Mouse (Mus musculus) heart, embryonic 14.5 days (tissue): ENCODE data around the gene Pofut2. TPM values are rescaled to one million over a fixed set of nuclear protein-coding genes. Genes with fewer than 3 reads are reported as not detected.

Source experiments
- ATAC-seq: fragments of 200-750 bp; cut with Nextera tagmentation; 2 replicates; pipeline ENCODE4 v1.8.0; 2017; ENCODE audit warnings: low read depth, moderate TSS enrichment; ENCODE audit not compliant: insufficient number of reproducible peaks, insufficient read depth, low FRiP score
- H3K27ac ChIP-seq, 2 experiments: fragments of 200-500 bp in 1 of 2; fragments of 300-500 bp in 1 of 2; sonication (generic) in 1 of 2; replicated peaks in 1 of 2; 2 replicates each; pipeline ENCODE4 v1.5.1; 2012 to 2014; ENCODE audit warnings: low read depth in 2 of 2, low read length in 2 of 2, control low read depth in 1 of 2, mild to moderate bottlenecking in 1 of 2, mixed read lengths in 1 of 2; ENCODE audit not compliant: control insufficient read depth in 1 of 2, insufficient read depth in 1 of 2
- H3K27me3 ChIP-seq: fragments of 300-500 bp; sonication (generic); 2 replicates; pipeline ENCODE4 v1.6.1; 2014; ENCODE audit warnings: mild to moderate bottlenecking, low read length, control low read depth; ENCODE audit not compliant: control insufficient read depth, insufficient read depth
- H3K36me3 ChIP-seq: fragments of 300-500 bp; sonication (generic); 2 replicates; pipeline ENCODE4 v1.6.1; 2014; ENCODE audit warnings: mild to moderate bottlenecking, control low read depth, low read length, mixed read lengths; ENCODE audit not compliant: control insufficient read depth, insufficient read depth
- H3K4me1 ChIP-seq, 2 experiments: fragments of 200-500 bp in 1 of 2; fragments of 300-500 bp in 1 of 2; sonication (generic) in 1 of 2; 2 replicates each; pipeline ENCODE4 v1.6.1; 2012 to 2014; ENCODE audit warnings: low read length in 2 of 2, control low read depth in 1 of 2, mixed read lengths in 1 of 2; ENCODE audit not compliant: control insufficient read depth in 2 of 2, insufficient read depth in 2 of 2
- H3K4me2 ChIP-seq: fragments of 300-500 bp; sonication (generic); 2 replicates; pipeline ENCODE4 v1.6.1; 2014; ENCODE audit warnings: mild to moderate bottlenecking, low read length
- H3K4me3 ChIP-seq, 2 experiments: fragments of 200-500 bp in 1 of 2; fragments of 300-500 bp in 1 of 2; sonication (generic) in 1 of 2; 2 replicates each; pipeline ENCODE4 v1.5.1; 2012 to 2014; ENCODE audit warnings: low read length in 2 of 2, mild to moderate bottlenecking in 2 of 2, control low read depth in 1 of 2, low read depth in 1 of 2, moderate library complexity in 1 of 2; ENCODE audit not compliant: control insufficient read depth in 1 of 2, insufficient read depth in 1 of 2
- H3K9ac ChIP-seq: fragments of 300-500 bp; sonication (generic); 2 replicates; pipeline ENCODE4 v1.6.1; 2014; ENCODE audit warnings: mild to moderate bottlenecking, low read length
- H3K9me3 ChIP-seq: fragments of 300-500 bp; sonication (generic); 2 replicates; pipeline ENCODE4 v1.6.1; 2016; ENCODE audit warnings: low read length, control low read depth; ENCODE audit not compliant: control insufficient read depth
- WGBS: fragments of 180-500 bp; shearing (Covaris S2); extraction: QIAGEN DNeasy Blood & Tissue Kit; methylation state at CpG from one replicate; pipeline ENCODE4 v1.1.7; 2014; 5-methylcytosine and 5-hydroxymethylcytosine counted together
- polyA plus RNA-seq: library from polyadenylated mRNA; unstranded; fragments of >200 nt; fragmentation: Nextera tagmentation; extraction: Ambion mirVana; gene quantifications from 2 replicates; pipeline ENCODE4 v1.2.1, GENCODE M21; 2014

Gene Pofut2
- polyA plus RNA-seq, 1 experiment from 2014 or later, result 105 TPM

GRCm38 (mm10) chr10:77231861-77232755, 26.9 kb upstream of the Pofut2 start:
- ATAC-seq, result no peak
- WGBS, result 45% methylated on average over 16 of the region's 16 CpGs

DNA sequence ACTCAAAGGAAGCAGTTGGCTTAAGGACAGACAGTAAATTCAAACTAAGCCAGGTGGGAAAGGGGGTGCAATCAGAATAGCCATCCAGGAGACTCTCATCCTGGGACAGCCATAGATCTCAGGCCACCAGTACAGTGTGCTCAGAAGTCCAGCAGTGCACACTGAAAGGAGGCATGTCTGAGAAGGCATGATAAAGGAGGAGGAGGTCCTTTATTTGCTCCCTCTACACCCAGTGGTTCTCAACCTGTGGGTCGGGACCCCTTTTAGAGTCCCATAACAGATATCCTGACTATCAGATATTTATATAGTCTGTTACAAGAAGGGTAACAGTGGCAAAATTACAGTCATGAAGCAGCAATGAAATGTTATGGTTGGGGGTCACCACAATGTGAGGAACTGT, 25.8 kb upstream of the Pofut2 start:
- H3K9ac ChIP-seq, result no peak overlapping the region
- no peaks in the 10 kb centered on the region for H3K36me3 ChIP-seq
- 85% methylated on average over 1 of the region's 1 CpGs for WGBS
- H3K4me2 ChIP-seq, result no peak overlapping the region
- H3K4me3 ChIP-seq, result no peak overlapping the region
- no peak for ATAC-seq
- no peaks in the 10 kb centered on the region for H3K27me3 ChIP-seq
- no peaks in the 10 kb centered on the region for H3K9me3 ChIP-seq
- H3K4me1 ChIP-seq, result peaks cover 36 to 43% of the 10 kb centered on the region in 2 experiments
- no peak overlapping the region for H3K27ac ChIP-seq

More at GRCm38 (mm10) chr10:77231861-77232755, 26.9 kb upstream of the Pofut2 start:
- no peak overlapping the region for H3K4me3 ChIP-seq
- no peaks in the 10 kb centered on the region for H3K27me3 ChIP-seq
- no peak overlapping the region for H3K27ac ChIP-seq
- no peak overlapping the region for H3K4me2 ChIP-seq
- peaks cover 37 to 38% of the 10 kb centered on the region in 2 experiments for H3K4me1 ChIP-seq
- H3K36me3 ChIP-seq, result no peaks in the 10 kb centered on the region
- no peak overlapping the region for H3K9ac ChIP-seq
- H3K9me3 ChIP-seq, result no peaks in the 10 kb centered on the region

- Histone ChIP-seq H3K4me1 (peaks cover 21 to 26% of the 10 kb centered on the region in 2 experiments), H3K9me3 (no peaks in the 10 kb centered on the region), H3K4me3 (no peak overlapping the region), H3K4me2 (no peak overlapping the region), H3K9ac (no peak overlapping the region), H3K27ac (no peak overlapping the region), H3K27me3 (no peaks in the 10 kb centered on the region), H3K36me3 (no peaks in the 10 kb centered on the region)
- ATAC-seq, result no peak
- 67% methylated on average over 12 of the region's 12 CpGs for WGBS
Observed at GRCm38 (mm10) chr10:77234991-77235616, 23.9 kb upstream of the Pofut2 start.

GRCm38 (mm10) chr10:77237795-77238580, 21.0 kb upstream of the Pofut2 start:
- H3K9ac ChIP-seq, result no peak overlapping the region
- no peak overlapping the region for H3K4me2 ChIP-seq
- peaks cover 2 to 5% of the 10 kb centered on the region in 2 experiments; a peak in 1 of 4 replicates for H3K4me1 ChIP-seq
- H3K27ac ChIP-seq, result no peak overlapping the region
- ATAC-seq, result no peak
- H3K9me3 ChIP-seq, result no peaks in the 10 kb centered on the region
- no peaks in the 10 kb centered on the region for H3K27me3 ChIP-seq
- 47% methylated on average over 16 of the region's 16 CpGs for WGBS
- no peak overlapping the region for H3K4me3 ChIP-seq
- H3K36me3 ChIP-seq, result no peaks in the 10 kb centered on the region

DNA sequence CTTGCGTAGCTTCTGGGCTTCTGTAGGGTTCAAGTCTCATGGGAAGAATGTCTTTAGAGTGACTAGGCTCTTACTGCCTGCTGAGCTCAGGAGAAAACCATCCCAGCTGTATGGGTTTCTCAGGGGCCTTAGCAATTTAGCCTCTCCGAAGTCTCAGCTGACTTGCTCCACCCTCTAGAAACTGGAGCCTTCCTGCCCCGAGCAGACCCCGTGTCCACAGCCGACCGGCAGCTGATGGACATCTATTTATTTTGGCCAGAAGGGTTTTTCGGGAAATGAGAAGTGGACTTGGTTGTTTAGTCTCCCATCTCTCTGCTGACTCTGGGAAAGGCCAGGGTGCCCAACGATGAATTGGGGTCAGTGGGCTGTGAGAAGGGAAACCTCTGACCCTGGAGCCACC, 18.3 kb upstream of the Pofut2 start:
- 72% methylated on average over 8 of the region's 8 CpGs for WGBS
- H3K27ac ChIP-seq, result no peak overlapping the region

GRCm38 (mm10) chr10:77242396-77242795, 16.6 kb upstream of the Pofut2 start:
- Histone ChIP-seq H3K4me3 (no peak overlapping the region), H3K9ac (no peak overlapping the region), H3K4me1 (peaks cover 0 to 5% of the 10 kb centered on the region in 2 experiments; a peak in 1 of 4 replicates), H3K36me3 (no peaks in the 10 kb centered on the region), H3K9me3 (no peaks in the 10 kb centered on the region), H3K27ac (no peak overlapping the region), H3K4me2 (no peak overlapping the region), H3K27me3 (no peaks in the 10 kb centered on the region)
- 47% methylated on average over 3 of the region's 3 CpGs for WGBS
- ATAC-seq, result no peak

More for the DNA sequence above, 18.3 kb upstream of the Pofut2 start:
- ATAC-seq, result no peak
- peaks cover 0 to 5% of the 10 kb centered on the region in 2 experiments; a peak in 1 of 4 replicates for H3K4me1 ChIP-seq
- H3K9ac ChIP-seq, result no peak overlapping the region
- H3K9me3 ChIP-seq, result no peaks in the 10 kb centered on the region
- H3K4me2 ChIP-seq, result no peak overlapping the region
- no peak overlapping the region for H3K4me3 ChIP-seq
- H3K27me3 ChIP-seq, result no peaks in the 10 kb centered on the region
- H3K36me3 ChIP-seq, result no peaks in the 10 kb centered on the region

DNA sequence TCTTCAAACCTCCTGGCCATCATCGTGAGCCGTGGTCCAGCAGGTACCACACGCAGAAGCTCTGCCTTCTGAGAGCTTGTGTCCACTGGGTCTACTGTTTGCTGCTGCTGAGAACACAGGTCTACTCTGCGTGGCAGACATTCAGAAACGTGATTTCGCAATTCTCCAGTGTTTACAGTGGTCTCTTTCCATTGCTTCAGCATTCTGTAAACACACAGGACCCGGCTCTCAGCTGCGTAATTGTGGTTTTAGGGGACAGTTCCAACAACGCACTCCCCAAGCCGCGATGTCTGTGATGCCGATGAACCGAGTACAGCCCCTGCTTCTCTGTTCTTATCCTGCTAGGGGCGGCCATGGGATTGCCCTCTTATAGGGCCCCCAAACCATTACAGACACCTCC, 16.1 kb upstream of the Pofut2 start:
- no peak overlapping the region for H3K9ac ChIP-seq
- H3K27me3 ChIP-seq, result no peaks in the 10 kb centered on the region
- H3K4me2 ChIP-seq, result no peak overlapping the region
- no peaks in the 10 kb centered on the region for H3K36me3 ChIP-seq
- H3K9me3 ChIP-seq, result no peaks in the 10 kb centered on the region
- ATAC-seq, result no peak
- 81% methylated on average over 14 of the region's 14 CpGs for WGBS
- H3K4me3 ChIP-seq, result no peak overlapping the region
- no peak overlapping the region for H3K27ac ChIP-seq
- H3K4me1 ChIP-seq, result peaks cover 0 to 3% of the 10 kb centered on the region in 2 experiments; a peak in 1 of 4 replicates
